Mouse (Mus musculus) regulatory T cell (primary cell): ENCODE measurements around the gene Bub1.

Source experiments
- in situ Hi-C: fragments of 300-600 bp; cut with MboI, MseI; formaldehyde crosslinking; loops from one replicate; pipeline ENCODE4 v1.15.1; 2025; ENCODE audit warnings: high pct_unique_total_duplicates

Bub1 gene

GRCm38 (mm10) chr2:127775013-127775412 is 56.7 kb downstream of the Bub1 start:
- in situ Hi-C loops, result no loop called here

GRCm38 (mm10) chr2:127774578-127774941 is 57.1 kb downstream of the Bub1 start:
- in situ Hi-C loops, result no loop called here

GRCm38 (mm10) chr2:127773938-127774577 is 57.6 kb downstream of the Bub1 start:
- in situ Hi-C loops, result no loop called here

- in situ Hi-C loops, result no loop called here
These were observed 70.1 kb downstream of the Bub1 start for GRCm38 (mm10) chr2:127761587-127761986.

GRCm38 (mm10) chr2:127760429-127761000 is 71.2 kb downstream of the Bub1 start:
- in situ Hi-C loops, result no loop called here

- in situ Hi-C loops, result no loop called here
These were observed 71.7 kb downstream of the Bub1 start for GRCm38 (mm10) chr2:127760014-127760413.

GRCm38 (mm10) chr2:127759157-127759880 is 72.3 kb downstream of the Bub1 start:
- in situ Hi-C loops, result no loop called here

GRCm38 (mm10) chr2:127757171-127757570 is 74.5 kb downstream of the Bub1 start:
- in situ Hi-C loops, result no loop called here

- in situ Hi-C loops, result no loop called here
These were observed 77.6 kb downstream of the Bub1 start for GRCm38 (mm10) chr2:127754113-127754512.

- in situ Hi-C loops, result no loop called here
These were observed 79.6 kb downstream of the Bub1 start for GRCm38 (mm10) chr2:127751849-127752610.
